In the genomic region with DNA sequence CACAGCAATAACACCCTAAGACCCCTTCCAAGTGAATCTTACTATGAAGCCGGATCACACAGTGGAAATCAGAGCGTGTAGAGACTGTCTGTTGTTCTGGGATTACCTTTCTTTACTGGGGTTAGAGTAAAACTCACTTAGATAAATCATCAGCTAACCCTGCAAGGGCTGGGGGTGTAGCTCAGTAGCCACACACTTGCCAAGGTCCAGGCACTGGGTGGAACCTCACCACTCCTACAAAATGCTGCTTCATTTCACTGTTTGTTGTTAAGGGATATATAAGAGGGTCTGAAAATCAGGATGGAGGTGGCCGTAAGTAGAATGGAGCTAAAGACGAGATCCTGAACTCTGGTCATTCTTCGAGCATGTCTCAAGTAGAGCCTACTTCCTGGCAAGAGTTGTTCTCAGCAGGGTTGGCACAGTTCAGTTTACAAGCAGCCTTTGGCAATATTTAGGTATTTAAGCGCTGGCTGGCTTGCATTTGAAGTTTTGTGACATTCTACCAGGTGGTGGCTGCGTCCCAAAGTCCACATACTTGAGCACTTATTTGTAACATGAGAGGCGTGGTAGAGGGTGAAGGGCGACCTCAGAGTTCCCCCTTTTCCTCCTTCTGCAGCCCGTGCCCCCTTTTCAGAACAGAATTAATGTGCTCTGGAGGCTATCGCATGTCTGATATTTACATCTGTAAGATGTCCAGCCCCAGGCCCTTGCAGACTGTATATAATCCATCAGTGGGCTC, we compare ENCODE assay signal across 11 mouse cellular contexts.
A peak's percentile ranks its signal among the peaks of the same experiment; 100 is the strongest.
DNase-seq lines count a peak whose midpoint lies in the region; ATAC-seq and TF ChIP-seq lines count a peak whose summit lies in the region.
"Had no signal": no experiment of that assay in that cellular context is flagged by ENCODE, and none has a peak within 500 bp of the region (broad histone marks: within the 10 kb centered on the region; RNA-seq: fewer than 3 reads in every experiment).

No protein-coding gene starts in this region.

- TF ChIP-seq CTCF in lung, adult 2 months (IDR thresholded peaks at IDR 0.05; ENCODE audit: insufficient read depth, low read length), result no peak

- H3K27me3 ChIP-seq in intestine, embryonic 16.5 days (replicated peaks; ENCODE audit: control insufficient read depth, insufficient read depth, low read length), result no peaks in the 10 kb centered on the region
- H3K27me3 ChIP-seq in intestine, embryonic 15.5 days (replicated peaks), result no peaks in the 10 kb centered on the region
- H3K27me3 ChIP-seq in kidney, embryonic 15.5 days, result no peaks in the 10 kb centered on the region
- H3K27me3 ChIP-seq in midbrain, embryonic 14.5 days (ENCODE audit: control insufficient read depth, insufficient read depth, low read length), result no peaks in the 10 kb centered on the region
- H3K27me3 ChIP-seq: liver, embryonic 12.5 days; midbrain, embryonic 13.5 days had no signal

- peak; percentile 74 for DNase-seq in lung, adult 2 months
- DNase-seq in midbrain, embryonic 14.5 days, result no peak
- no peak for DNase-seq in cerebellum, adult 11 months
- DNase-seq in MN1 (ENCODE audit: low spot score), result no peak
- DNase-seq: thymus, adult 18-20 months had no signal

- H3K9me3 ChIP-seq in intestine, embryonic 16.5 days (ENCODE audit: control insufficient read depth, low read length), result no peaks in the 10 kb centered on the region
- no peaks in the 10 kb centered on the region for H3K9me3 ChIP-seq in intestine, embryonic 15.5 days
- H3K9me3 ChIP-seq in kidney, embryonic 15.5 days (replicated peaks), result no peaks in the 10 kb centered on the region
- H3K9me3 ChIP-seq in midbrain, embryonic 14.5 days (ENCODE audit: control insufficient read depth, low read length), result no peaks in the 10 kb centered on the region
- H3K9me3 ChIP-seq: liver, embryonic 12.5 days; midbrain, embryonic 13.5 days had no signal

- H3K36me3 ChIP-seq in intestine, embryonic 16.5 days (ENCODE audit: control insufficient read depth, insufficient read depth, low read length), result no peaks in the 10 kb centered on the region
- no peaks in the 10 kb centered on the region for H3K36me3 ChIP-seq in intestine, embryonic 15.5 days
- peaks cover 28% of the 10 kb centered on the region for H3K36me3 ChIP-seq in kidney, embryonic 15.5 days
- H3K36me3 ChIP-seq in midbrain, embryonic 14.5 days (ENCODE audit: control insufficient read depth, insufficient read depth, low read length), result peaks cover 21% of the 10 kb centered on the region
- H3K36me3 ChIP-seq: liver, embryonic 12.5 days had no signal

- no peak overlapping the region for H3K4me3 ChIP-seq in intestine, embryonic 16.5 days (ENCODE audit: low read length)
- no peak overlapping the region for H3K4me3 ChIP-seq in intestine, embryonic 15.5 days (replicated peaks)
- H3K4me3 ChIP-seq in kidney, embryonic 15.5 days (replicated peaks), result no peak overlapping the region
- no peak overlapping the region for H3K4me3 ChIP-seq in lung, adult 2 months (replicated peaks; ENCODE audit: extremely low read depth, low read depth, low read length)
- no peak overlapping the region for H3K4me3 ChIP-seq in midbrain, embryonic 14.5 days (replicated peaks; ENCODE audit: low read depth, low read length)
- H3K4me3 ChIP-seq: liver, embryonic 12.5 days; midbrain, embryonic 13.5 days had no signal

- no peak overlapping the region for H3K27ac ChIP-seq in intestine, embryonic 16.5 days (ENCODE audit: low read length)
- no peak overlapping the region; the same call in 1 of the 2 replicates for H3K27ac ChIP-seq in intestine, embryonic 15.5 days
- H3K27ac ChIP-seq in kidney, embryonic 15.5 days, result peak overlapping the region; percentile 34; the same call in 1 of the 2 replicates
- no peak overlapping the region for H3K27ac ChIP-seq in midbrain, embryonic 14.5 days (replicated peaks; ENCODE audit: low read depth, low read length)
- H3K27ac ChIP-seq: liver, embryonic 12.5 days; midbrain, embryonic 13.5 days had no signal

- no peak overlapping the region for H3K9ac ChIP-seq in intestine, embryonic 16.5 days (ENCODE audit: low read depth, low read length)
- H3K9ac ChIP-seq in intestine, embryonic 15.5 days, result no peak overlapping the region
- no peak overlapping the region for H3K9ac ChIP-seq in kidney, embryonic 15.5 days
- H3K9ac ChIP-seq in midbrain, embryonic 14.5 days (replicated peaks; ENCODE audit: low read length), result no peak overlapping the region
- H3K9ac ChIP-seq: liver, embryonic 12.5 days; midbrain, embryonic 13.5 days had no signal

- 0 out of 2 replicates have a peak, but pooled peaks have one; percentile 10 for ATAC-seq in intestine, embryonic 16.5 days
- ATAC-seq in intestine, embryonic 15.5 days, result no peak
- ATAC-seq in kidney, embryonic 15.5 days (replicated peaks; ENCODE audit: low FRiP score), result no peak
- no peak for ATAC-seq in midbrain, embryonic 14.5 days (ENCODE audit: low FRiP score, low TSS enrichment)
- ATAC-seq in erythroblast, adult 5-6 weeks (replicated peaks; ENCODE audit: low FRiP score, poor library complexity, severe bottlenecking), result no peak
- ATAC-seq: liver, embryonic 12.5 days; midbrain, embryonic 13.5 days had no signal

- no peak overlapping the region for H3K4me2 ChIP-seq in intestine, embryonic 16.5 days (ENCODE audit: low read depth, low read length)
- no peak overlapping the region for H3K4me2 ChIP-seq in intestine, embryonic 15.5 days (replicated peaks)
- no peak overlapping the region for H3K4me2 ChIP-seq in kidney, embryonic 15.5 days
- H3K4me2 ChIP-seq in midbrain, embryonic 14.5 days (ENCODE audit: low read length), result no peak overlapping the region
- H3K4me2 ChIP-seq: liver, embryonic 12.5 days; midbrain, embryonic 13.5 days had no signal

- peaks cover 20% of the 10 kb centered on the region; the same call in 1 of the 2 replicates for H3K4me1 ChIP-seq in intestine, embryonic 16.5 days (ENCODE audit: control insufficient read depth, insufficient read depth, low read length)
- peaks cover 19% of the 10 kb centered on the region for H3K4me1 ChIP-seq in intestine, embryonic 15.5 days (replicated peaks)
- H3K4me1 ChIP-seq in kidney, embryonic 15.5 days, result peaks cover 38% of the 10 kb centered on the region
- no peaks in the 10 kb centered on the region for H3K4me1 ChIP-seq in lung, adult 2 months (ENCODE audit: control insufficient read depth, insufficient read depth, low read length)
- peaks cover 15% of the 10 kb centered on the region for H3K4me1 ChIP-seq in midbrain, embryonic 14.5 days (ENCODE audit: control insufficient read depth, insufficient read depth, low read length)
- H3K4me1 ChIP-seq: liver, embryonic 12.5 days had no signal

- TF ChIP-seq POLR2A in lung, adult 2 months (IDR thresholded peaks at IDR 0.05; ENCODE audit: borderline replicate concordance, extremely low read depth, low read depth, low read length), result no peak

- 59% methylated on average over 11 of the region's 11 CpGs for WGBS in intestine, embryonic 16.5 days
- WGBS in intestine, embryonic 15.5 days, result 52% methylated on average over 11 of the region's 11 CpGs
- WGBS in kidney, embryonic 15.5 days, result 40% methylated on average over 11 of the region's 11 CpGs
- 55% methylated on average over 11 of the region's 11 CpGs for WGBS in lung, adult 2 months
- WGBS in midbrain, embryonic 14.5 days, result 85% methylated on average over 11 of the region's 11 CpGs
